Mouse (Mus musculus): Measurements from ENCODE around the gene Zfp810.

DNA sequence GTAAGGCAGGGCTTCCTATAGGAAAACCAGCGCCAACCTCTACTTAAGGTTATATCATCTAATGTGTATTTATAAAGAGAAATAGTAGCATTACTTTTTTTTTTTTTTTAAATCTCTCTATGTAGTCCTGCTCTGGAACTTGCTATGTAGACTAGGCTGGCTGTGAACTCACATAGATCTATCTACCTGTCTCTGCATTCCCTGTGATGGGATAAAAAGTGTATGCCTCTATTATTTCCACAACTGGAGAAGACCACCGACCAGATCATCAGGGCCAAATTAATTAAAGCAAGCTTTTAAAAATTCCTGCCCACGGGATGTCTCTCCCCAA is 47.4 kb downstream of the Zfp810 start:
- no peak for TF ChIP-seq POLR2A (IDR thresholded peaks at IDR 0.05; ENCODE audit: insufficient read depth, low read length)
- TF ChIP-seq CTCF (IDR thresholded peaks at IDR 0.05; ENCODE audit: low read depth, low read length) = no peak
- TF ChIP-seq EP300 (IDR thresholded peaks at IDR 0.05; ENCODE audit: insufficient read depth, low read depth, low read length) = no peak
